Mouse (Mus musculus): ENCODE measurements at regions not wholly inside any gene's neighbourhood (a gene's known extent, or its start where the extent isn't known, plus 50 kb on each side); places are given as distances from the start of the nearest gene placed in this dataset.
A peak's percentile ranks its signal among the peaks of the same experiment; 100 is the strongest.

DNA sequence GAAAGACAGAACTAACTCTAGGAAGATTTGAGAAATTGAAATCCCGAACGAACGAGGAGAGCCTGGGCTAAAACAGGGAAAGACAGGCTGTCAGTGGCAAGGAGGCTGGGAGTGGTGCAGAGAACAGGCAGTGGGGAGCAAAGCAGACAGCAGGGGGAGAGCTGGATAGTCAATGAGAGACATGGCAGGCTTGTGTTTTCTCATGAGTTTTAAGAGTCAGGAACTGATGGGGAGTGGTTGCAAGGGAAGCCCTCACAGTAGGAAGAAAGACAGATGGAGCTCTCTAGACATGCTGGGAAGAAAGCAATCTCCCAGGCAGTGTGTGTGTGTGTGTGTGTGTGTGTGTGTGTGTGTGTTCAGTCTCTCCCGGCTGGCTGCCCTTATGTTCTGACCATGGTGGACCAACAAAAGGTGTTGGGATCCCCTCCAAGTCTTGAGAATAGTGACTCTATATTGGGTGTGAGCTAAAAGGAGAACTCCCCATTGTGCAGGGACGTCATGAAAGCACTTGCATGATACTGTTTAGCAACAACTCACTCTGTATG lies 577.9 kb downstream of the Plcl1 start:
- peak in 1 of 2 experiments; percentile 4 for DNase-seq

DNA sequence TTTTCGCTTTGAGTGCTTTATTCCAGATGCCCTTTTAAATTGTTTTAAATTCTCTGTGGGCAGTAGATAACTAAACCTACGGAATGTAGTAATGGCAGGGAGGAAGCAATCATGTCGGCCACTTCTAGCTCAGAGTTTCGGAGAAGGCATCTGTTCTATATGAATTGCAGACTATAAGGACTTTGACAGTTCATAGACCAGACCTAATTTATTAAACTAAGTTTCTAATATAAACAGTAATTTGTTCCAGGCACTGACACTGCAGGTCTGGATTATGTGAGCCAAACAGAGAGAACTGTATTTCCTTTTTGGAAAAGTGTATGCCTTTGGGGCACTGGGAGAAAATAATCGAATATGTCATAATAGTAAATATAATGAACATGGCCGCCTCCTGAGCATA lies 591.4 kb downstream of the Plcl1 start:
- no peak for DNase-seq

Data from layer of hippocampus, postnatal 36 days (tissue).